Mouse (Mus musculus): ENCODE measurements at regions not wholly inside any gene's neighbourhood (a gene's known extent, or its start where the extent isn't known, plus 50 kb on each side); places are given as distances from the start of the nearest gene placed in this dataset.
A peak's percentile ranks its signal among the peaks of the same experiment; 100 is the strongest.
"Not testable (repeated sequence)": the region's sequence is repeated elsewhere in the genome, so short reads cannot be mapped to it uniquely, and the experiment has no call there.

- WGBS: 95% methylated on average over 2 of the region's 3 CpGs
- not testable (repeated sequence) for H3K4me1 ChIP-seq (ENCODE audit: control insufficient read depth, insufficient read depth, low read length); DNase-seq; H3K4me3 ChIP-seq (replicated peaks; ENCODE audit: extremely low read depth, low read depth, low read length)
These were observed 77.5 kb downstream of the Gm15319 start for GRCm38 (mm10) chr8:20285523-20285922.

- not testable (repeated sequence) for H3K4me1 ChIP-seq (ENCODE audit: control insufficient read depth, insufficient read depth, low read length); H3K4me3 ChIP-seq (replicated peaks; ENCODE audit: extremely low read depth, low read depth, low read length)
- peak; percentile 33 for DNase-seq
- 76% methylated on average over 6 of the region's 6 CpGs for WGBS
These were observed 78.2 kb downstream of the Gm15319 start for GRCm38 (mm10) chr8:20284856-20285255.

GRCm38 (mm10) chr8:20283141-20283540 lies 79.9 kb downstream of the Gm15319 start:
- H3K4me3 ChIP-seq (replicated peaks; ENCODE audit: extremely low read depth, low read depth, low read length); H3K4me1 ChIP-seq (ENCODE audit: control insufficient read depth, insufficient read depth, low read length); DNase-seq: not testable (repeated sequence)
- WGBS: 100% methylated on average over 1 of the region's 3 CpGs

GRCm38 (mm10) chr8:20281201-20281887 lies 81.7 kb downstream of the Gm15319 start:
- 96% methylated on average over 14 of the region's 14 CpGs for WGBS
- not testable (repeated sequence) for H3K4me1 ChIP-seq (ENCODE audit: control insufficient read depth, insufficient read depth, low read length); DNase-seq; H3K4me3 ChIP-seq (replicated peaks; ENCODE audit: extremely low read depth, low read depth, low read length)

- not testable (repeated sequence) for DNase-seq; H3K4me1 ChIP-seq (ENCODE audit: control insufficient read depth, insufficient read depth, low read length); H3K4me3 ChIP-seq (replicated peaks; ENCODE audit: extremely low read depth, low read depth, low read length)
- 86% methylated on average over 1 of the region's 1 CpGs for WGBS
These were observed 85.3 kb downstream of the Gm15319 start for GRCm38 (mm10) chr8:20277701-20278100.

DNA sequence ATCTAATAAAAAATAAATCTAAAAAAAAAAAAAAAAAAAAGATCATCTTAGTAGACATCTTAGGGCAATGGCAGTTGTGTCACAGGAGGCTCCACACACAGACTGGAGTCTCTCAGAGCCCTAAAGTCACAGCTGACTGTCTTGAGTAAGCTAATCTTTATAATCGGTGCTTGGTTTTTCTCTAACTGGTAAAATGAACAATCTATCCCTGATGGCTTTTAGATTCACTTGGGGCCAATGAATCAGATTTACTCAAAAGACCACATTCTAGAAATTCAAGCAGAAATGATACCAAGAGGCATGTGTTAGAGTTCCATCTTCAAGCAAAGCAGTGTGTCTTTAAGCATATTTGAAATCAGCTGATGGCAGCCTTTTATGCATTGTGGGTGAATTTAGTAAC lies 86.3 kb downstream of the Gm15319 start:
- H3K4me1 ChIP-seq (ENCODE audit: control insufficient read depth, insufficient read depth, low read length); H3K4me3 ChIP-seq (replicated peaks; ENCODE audit: extremely low read depth, low read depth, low read length); DNase-seq: not testable (repeated sequence)
- WGBS: 82% methylated on average over 1 of the region's 1 CpGs

GRCm38 (mm10) chr8:20273844-20274243 lies 89.2 kb downstream of the Gm15319 start:
- 76% methylated on average over 4 of the region's 5 CpGs for WGBS
- not testable (repeated sequence) for H3K4me3 ChIP-seq (replicated peaks; ENCODE audit: extremely low read depth, low read depth, low read length); DNase-seq; H3K4me1 ChIP-seq (ENCODE audit: control insufficient read depth, insufficient read depth, low read length)

- DNase-seq; H3K4me3 ChIP-seq (replicated peaks; ENCODE audit: extremely low read depth, low read depth, low read length); H3K4me1 ChIP-seq (ENCODE audit: control insufficient read depth, insufficient read depth, low read length): not testable (repeated sequence)
- 85% methylated on average over 14 of the region's 14 CpGs for WGBS
These were observed 95.4 kb downstream of the Gm15319 start for GRCm38 (mm10) chr8:20267520-20268127.

GRCm38 (mm10) chr8:20266776-20267175 lies 96.2 kb downstream of the Gm15319 start:
- WGBS: 81% methylated on average over 3 of the region's 3 CpGs
- H3K4me1 ChIP-seq (ENCODE audit: control insufficient read depth, insufficient read depth, low read length); H3K4me3 ChIP-seq (replicated peaks; ENCODE audit: extremely low read depth, low read depth, low read length): not testable (repeated sequence)
- DNase-seq: peak; percentile 49

DNA sequence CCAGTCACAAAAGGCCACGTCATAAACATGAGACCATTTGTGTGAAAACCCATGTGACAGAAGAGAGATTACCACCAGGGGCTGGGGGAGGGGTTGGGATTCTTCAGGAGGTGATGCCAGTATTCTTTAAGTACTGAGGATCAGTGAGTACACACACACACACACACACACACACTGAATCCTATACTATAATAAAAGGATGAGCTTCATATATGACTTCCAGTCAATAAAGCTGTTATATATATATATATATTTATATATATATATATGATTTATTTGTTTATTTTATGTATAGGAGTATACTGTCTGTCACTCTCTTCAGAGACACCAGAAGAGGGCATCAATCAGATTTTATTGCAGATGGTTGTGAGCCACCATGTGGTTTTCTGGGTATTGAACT lies 98.4 kb downstream of the Gm15319 start:
- H3K4me3 ChIP-seq (replicated peaks; ENCODE audit: extremely low read depth, low read depth, low read length); H3K4me1 ChIP-seq (ENCODE audit: control insufficient read depth, insufficient read depth, low read length); DNase-seq: not testable (repeated sequence)
- 56% methylated on average over 1 of the region's 1 CpGs for WGBS

DNA sequence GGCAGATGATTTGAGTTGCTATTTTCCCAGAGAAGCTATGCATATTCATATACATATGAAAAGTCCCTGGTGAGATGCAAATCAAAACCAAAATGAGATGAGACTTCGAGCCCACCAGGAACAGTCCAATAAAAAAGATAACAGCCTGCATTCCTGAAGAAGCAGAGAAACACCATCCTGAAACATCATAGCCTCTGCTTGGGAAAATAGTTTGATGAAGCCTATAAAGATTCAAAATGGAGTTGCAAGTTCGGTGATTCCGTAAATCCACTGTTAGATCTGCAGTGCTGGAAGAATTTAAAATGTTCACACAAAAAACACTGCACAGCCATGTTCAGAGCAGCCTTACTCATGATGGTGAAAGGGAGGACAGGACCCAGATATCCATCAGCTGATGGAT lies 98.9 kb downstream of the Gm15319 start:
- H3K4me1 ChIP-seq (ENCODE audit: control insufficient read depth, insufficient read depth, low read length); DNase-seq; H3K4me3 ChIP-seq (replicated peaks; ENCODE audit: extremely low read depth, low read depth, low read length): not testable (repeated sequence)
- 91% methylated on average over 3 of the region's 3 CpGs for WGBS

- not testable (repeated sequence) for H3K4me3 ChIP-seq (replicated peaks; ENCODE audit: extremely low read depth, low read depth, low read length)
These were observed 100.0 kb downstream of the Gm15319 start for GRCm38 (mm10) chr8:20262847-20263570.

GRCm38 (mm10) chr8:20262253-20262652 lies 100.8 kb downstream of the Gm15319 start:
- DNase-seq; H3K4me1 ChIP-seq (ENCODE audit: control insufficient read depth, insufficient read depth, low read length); H3K4me3 ChIP-seq (replicated peaks; ENCODE audit: extremely low read depth, low read depth, low read length): not testable (repeated sequence)
- 91% methylated on average over 3 of the region's 3 CpGs for WGBS

More at GRCm38 (mm10) chr8:20262847-20263570, 100.0 kb downstream of the Gm15319 start:
- DNase-seq; H3K4me1 ChIP-seq (ENCODE audit: control insufficient read depth, insufficient read depth, low read length): not testable (repeated sequence)
- 72% methylated on average over 6 of the region's 7 CpGs for WGBS

DNA sequence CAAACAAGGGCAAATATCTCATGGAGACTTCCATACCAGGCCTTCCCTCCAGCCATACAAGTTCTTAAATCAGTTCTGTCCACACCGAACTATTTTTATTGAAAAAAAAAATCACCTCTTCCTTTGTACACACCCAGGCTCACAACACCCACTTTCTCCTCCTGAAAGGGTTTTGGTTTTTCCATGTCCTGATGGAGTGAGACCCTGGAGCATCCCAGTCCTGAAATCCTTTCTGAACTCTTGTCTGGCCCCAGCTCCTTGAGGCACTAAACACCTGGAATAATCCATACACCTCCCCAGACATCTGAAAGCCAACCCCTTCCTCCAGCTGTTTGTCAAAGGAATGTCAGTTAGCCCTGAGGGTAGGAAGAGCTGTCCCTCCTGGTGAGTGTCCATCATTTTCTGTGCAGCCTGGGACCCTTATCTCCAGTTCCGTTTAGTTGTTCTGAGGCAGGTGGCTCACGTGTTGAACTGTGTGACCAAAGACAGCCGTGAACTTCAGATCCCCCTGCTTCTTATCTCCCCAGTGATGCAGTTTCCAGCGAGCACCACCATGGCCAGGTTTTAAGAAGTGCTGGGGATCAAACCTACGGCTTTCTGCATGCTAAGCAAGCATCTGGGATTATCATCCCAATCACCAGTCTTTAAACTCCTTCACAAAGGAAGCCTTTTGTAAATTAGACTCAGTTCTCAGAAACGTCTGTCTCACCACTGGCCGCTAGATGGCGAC lies 101.4 kb downstream of the Gm15319 start:
- not testable (repeated sequence) for H3K4me3 ChIP-seq (replicated peaks; ENCODE audit: extremely low read depth, low read depth, low read length); DNase-seq; H3K4me1 ChIP-seq (ENCODE audit: control insufficient read depth, insufficient read depth, low read length)
- 57% methylated on average over 6 of the region's 9 CpGs for WGBS

GRCm38 (mm10) chr8:20261007-20261406 lies 102.0 kb downstream of the Gm15319 start:
- WGBS: 89% methylated on average over 2 of the region's 2 CpGs
- H3K4me1 ChIP-seq (ENCODE audit: control insufficient read depth, insufficient read depth, low read length); H3K4me3 ChIP-seq (replicated peaks; ENCODE audit: extremely low read depth, low read depth, low read length): not testable (repeated sequence)
- peak; percentile 56 for DNase-seq

Data from lung, adult 2 months (tissue).